In genomic region chr7:42591311-42591710, GRCm38 (mm10) we compare ENCODE assay signal across 13 mouse cellular contexts. TPM values are rescaled to one million over a fixed set of nuclear protein-coding genes. Genes with fewer than 3 reads are reported as not detected.
"Had no signal": no experiment of that assay in that cellular context is flagged by ENCODE, and none has a peak within 500 bp of the region (broad histone marks: within the 10 kb centered on the region; RNA-seq: fewer than 3 reads in every experiment).

No protein-coding gene starts in this region.

RNA-seq across cellular contexts. Expression of gene Zfp977, which starts 1.0 kb away (rescaled TPM):
- polyA plus RNA-seq: small intestine, adult 2 months; spleen, adult 2 months; thymus, adult 2 months had no signal

RNA-seq across cellular contexts. Expression of gene Gm21028, which starts 12.9 kb away (rescaled TPM):
- total RNA-seq: neutrophil, adult 5-6 weeks had no signal
- polyA plus RNA-seq: neural tube, embryonic 14.5 days; neural tube, embryonic 15.5 days; small intestine, adult 2 months; spleen, adult 2 months; stomach, embryonic 14.5 days; stomach, embryonic 15.5 days; stomach, embryonic 16.5 days; stomach, postnatal 0 days; testis, adult 2 months; thymus, adult 2 months; thymus, postnatal 0 days; urinary bladder, adult 2 months had no signal
